Mouse (Mus musculus) limb, embryonic 14.5 days (tissue): ENCODE results near the gene D430042O09Rik. TPM values are rescaled to one million over a fixed set of nuclear protein-coding genes. Genes with fewer than 3 reads are reported as not detected.

Experiments
- ATAC-seq: fragments of 200-750 bp; cut with Nextera tagmentation; 2 replicates; pipeline ENCODE4 v1.8.0; 2017; ENCODE audit warnings: low read depth, moderate number of reproducible peaks, moderate TSS enrichment; ENCODE audit not compliant: low FRiP score
- DNase-seq: peaks from one replicate; pipeline ENCODE4 v3.0.0-alpha.2; 2015; ENCODE audit warnings: low spot score
- H3K27ac ChIP-seq: fragments of 300-500 bp; sonication (generic); replicated peaks from 2 replicates; pipeline ENCODE4 v1.5.1; 2014; ENCODE audit warnings: low read depth, mild to moderate bottlenecking, low read length, moderate library complexity, mixed read lengths
- H3K27me3 ChIP-seq: fragments of 300-500 bp; sonication (generic); 2 replicates; pipeline ENCODE4 v1.6.1; 2014; ENCODE audit warnings: low read length, mixed read lengths; ENCODE audit not compliant: control insufficient read depth, insufficient read depth
- H3K36me3 ChIP-seq: fragments of 300-500 bp; sonication (generic); 2 replicates; pipeline ENCODE4 v1.6.1; 2014; ENCODE audit warnings: mild to moderate bottlenecking, low read length, moderate library complexity, mixed read lengths; ENCODE audit not compliant: control insufficient read depth, insufficient read depth
- H3K4me1 ChIP-seq: fragments of 300-500 bp; sonication (generic); 2 replicates; pipeline ENCODE4 v1.6.1; 2014; ENCODE audit warnings: antibody characterized with exemption, low read length, mixed read lengths; ENCODE audit not compliant: control insufficient read depth, insufficient read depth
- H3K4me2 ChIP-seq: fragments of 300-500 bp; sonication (generic); replicated peaks from 2 replicates; pipeline ENCODE4 v1.6.1; 2014; ENCODE audit warnings: low read depth, mild to moderate bottlenecking, low read length, moderate library complexity; ENCODE audit not compliant: severe bottlenecking
- H3K4me3 ChIP-seq: fragments of 300-500 bp; sonication (generic); replicated peaks from 2 replicates; pipeline ENCODE4 v1.5.1; 2014; ENCODE audit warnings: low read length
- H3K9ac ChIP-seq: fragments of 300-500 bp; sonication (generic); 2 replicates; pipeline ENCODE4 v1.6.1; 2014; ENCODE audit warnings: mild to moderate bottlenecking, low read depth, low read length, moderate library complexity; ENCODE audit not compliant: severe bottlenecking
- H3K9me3 ChIP-seq: fragments of 300-500 bp; sonication (generic); 2 replicates; pipeline ENCODE4 v1.6.1; 2016; ENCODE audit warnings: low read length; ENCODE audit not compliant: control insufficient read depth
- POLR2A ChIP-seq: fragments of 200-500 bp; IDR thresholded peaks from 2 replicates; pipeline ENCODE4 v1.8.0; 2012; ENCODE audit warnings: inconsistent platforms, mild to moderate bottlenecking, moderate library complexity, borderline replicate concordance; ENCODE audit not compliant: insufficient read depth, insufficient read length; ENCODE audit errors: extremely low read depth
- WGBS: fragments of 180-500 bp; shearing (Covaris S2); extraction: QIAGEN DNeasy Blood & Tissue Kit; methylation state at CpG from one replicate; pipeline ENCODE4 v1.1.7; 2014; 5-methylcytosine and 5-hydroxymethylcytosine counted together
- polyA plus RNA-seq, 2 experiments: library from polyadenylated mRNA; depleted of rRNA in 1 of 2; stranded (reverse) in 1 of 2; unstranded in 1 of 2; fragments of >200 nt; fragmentation: Nextera tagmentation in 1 of 2; extraction: Ambion mirVana in 1 of 2; gene quantifications; 2 replicates each; pipeline versions ENCODE4 v1.2.1 to v1.2.3; 2012 to 2014

Gene D430042O09Rik
- polyA plus RNA-seq, 2 experiments = 8.8 to 18.9 TPM

GRCm38 (mm10) chr7:125721033-125721432 lies 13.3 kb downstream of the D430042O09Rik start:
- peaks cover 19% of the 10 kb centered on the region for H3K4me1 ChIP-seq

GRCm38 (mm10) chr7:125722127-125722526 lies 14.4 kb downstream of the D430042O09Rik start:
- H3K27ac ChIP-seq = no peak overlapping the region
- ATAC-seq (no peak), DNase-seq (no peak)
- H3K27me3 ChIP-seq = no peaks in the 10 kb centered on the region
- H3K9ac ChIP-seq = no peak overlapping the region
- H3K4me1 ChIP-seq = peaks cover 13% of the 10 kb centered on the region
- H3K36me3 ChIP-seq = no peaks in the 10 kb centered on the region
- no peaks in the 10 kb centered on the region for H3K9me3 ChIP-seq
- no peak overlapping the region for H3K4me2 ChIP-seq
- TF ChIP-seq POLR2A = no peak
- H3K4me3 ChIP-seq = no peak overlapping the region

More at GRCm38 (mm10) chr7:125721033-125721432, 13.3 kb downstream of the D430042O09Rik start:
- Histone ChIP-seq H3K36me3 (no peaks in the 10 kb centered on the region), H3K27ac (no peak overlapping the region), H3K9me3 (no peaks in the 10 kb centered on the region), H3K4me3 (no peak overlapping the region), H3K9ac (no peak overlapping the region), H3K4me2 (no peak overlapping the region), H3K27me3 (no peaks in the 10 kb centered on the region)
- no peak for DNase-seq
- no peak for ATAC-seq
- no peak for TF ChIP-seq POLR2A
- 73% methylated on average over 4 of the region's 4 CpGs for WGBS

GRCm38 (mm10) chr7:125723189-125723972 lies 15.7 kb downstream of the D430042O09Rik start:
- TF ChIP-seq POLR2A = no peak
- Histone ChIP-seq H3K9ac (no peak overlapping the region), H3K9me3 (no peaks in the 10 kb centered on the region), H3K36me3 (no peaks in the 10 kb centered on the region), H3K27me3 (no peaks in the 10 kb centered on the region), H3K4me2 (no peak overlapping the region), H3K4me3 (no peak overlapping the region), H3K27ac (no peak overlapping the region), H3K4me1 (peaks cover 13% of the 10 kb centered on the region; the same call in 1 of the 2 replicates)
- WGBS = 51% methylated on average over 5 of the region's 5 CpGs
- ATAC-seq (no peak), DNase-seq (no peak)

GRCm38 (mm10) chr7:125731679-125732078 lies 24.0 kb downstream of the D430042O09Rik start:
- no peak for ATAC-seq
- Histone ChIP-seq H3K27me3 (no peaks in the 10 kb centered on the region), H3K4me2 (no peak overlapping the region), H3K27ac (no peak overlapping the region), H3K9ac (no peak overlapping the region), H3K4me3 (no peak overlapping the region), H3K36me3 (no peaks in the 10 kb centered on the region), H3K9me3 (no peaks in the 10 kb centered on the region), H3K4me1 (no peaks in the 10 kb centered on the region)
- TF ChIP-seq POLR2A = no peak
- DNase-seq = no peak

GRCm38 (mm10) chr7:125733791-125734190 lies 26.1 kb downstream of the D430042O09Rik start:
- no peak overlapping the region for H3K4me2 ChIP-seq
- no peak overlapping the region for H3K9ac ChIP-seq
- no peaks in the 10 kb centered on the region for H3K27me3 ChIP-seq
- no peak overlapping the region for H3K4me3 ChIP-seq
- ATAC-seq (no peak), DNase-seq (no peak)
- H3K36me3 ChIP-seq = no peaks in the 10 kb centered on the region
- no peak for TF ChIP-seq POLR2A
- no peak overlapping the region for H3K27ac ChIP-seq
- H3K4me1 ChIP-seq = no peaks in the 10 kb centered on the region
- H3K9me3 ChIP-seq = no peaks in the 10 kb centered on the region
- WGBS = 92% methylated on average over 4 of the region's 4 CpGs
